Mouse (Mus musculus) neural tube, embryonic 11.5 days (tissue): ENCODE measurements at regions not wholly inside any gene's neighbourhood (a gene's known extent, or its start where the extent isn't known, plus 50 kb on each side); places are given as distances from the start of the nearest gene placed in this dataset.
"Not testable (repeated sequence)": the region's sequence is repeated elsewhere in the genome, so short reads cannot be mapped to it uniquely, and the experiment has no call there.

ENCODE experiments used
- ATAC-seq: fragments of 200-750 bp; cut with Nextera tagmentation; 2 replicates; pipeline ENCODE4 v1.8.0; 2017; ENCODE audit warnings: moderate number of reproducible peaks, mild to moderate bottlenecking, moderate TSS enrichment, moderate library complexity; ENCODE audit not compliant: insufficient read depth, low FRiP score, low TSS enrichment
- DNase-seq: peaks from one replicate; pipeline ENCODE4 v3.0.0-alpha.2; 2015; ENCODE audit warnings: low spot score
- H3K27ac ChIP-seq: fragments of 300-500 bp; sonication (generic); 2 replicates; pipeline ENCODE4 v1.5.1; 2014; ENCODE audit warnings: low read depth, mild to moderate bottlenecking, low read length
- H3K27me3 ChIP-seq: fragments of 300-500 bp; sonication (generic); 2 replicates; pipeline ENCODE4 v1.6.1; 2014; ENCODE audit warnings: mild to moderate bottlenecking, low read length, mixed read lengths; ENCODE audit not compliant: control insufficient read depth, insufficient read depth
- H3K36me3 ChIP-seq: fragments of 300-500 bp; sonication (generic); 2 replicates; pipeline ENCODE4 v1.6.1; 2014; ENCODE audit warnings: mild to moderate bottlenecking, low read length, moderate library complexity, mixed read lengths; ENCODE audit not compliant: control insufficient read depth, insufficient read depth
- H3K4me1 ChIP-seq: fragments of 300-500 bp; sonication (generic); 2 replicates; pipeline ENCODE4 v1.6.1; 2014; ENCODE audit warnings: low read length, mixed read lengths; ENCODE audit not compliant: control insufficient read depth, insufficient read depth
- H3K4me2 ChIP-seq: fragments of 300-500 bp; sonication (generic); 2 replicates; pipeline ENCODE4 v1.6.1; 2014; ENCODE audit warnings: low read depth, mild to moderate bottlenecking, moderate library complexity
- H3K4me3 ChIP-seq: fragments of 300-500 bp; sonication (generic); 2 replicates; pipeline ENCODE4 v1.5.1; 2014; ENCODE audit warnings: low read depth, low read length
- H3K9ac ChIP-seq: fragments of 300-500 bp; sonication (generic); 2 replicates; pipeline ENCODE4 v1.6.1; 2014; ENCODE audit warnings: mild to moderate bottlenecking, low read length
- H3K9me3 ChIP-seq: fragments of 300-500 bp; sonication (generic); 2 replicates; pipeline ENCODE4 v1.6.1; 2016; ENCODE audit warnings: low read length; ENCODE audit not compliant: control insufficient read depth
- WGBS: fragments of 180-500 bp; shearing (Covaris S2); extraction: QIAGEN DNeasy Blood & Tissue Kit; methylation state at CpG from one replicate; pipeline ENCODE4 v1.1.7; 2014; 5-methylcytosine and 5-hydroxymethylcytosine counted together

DNA sequence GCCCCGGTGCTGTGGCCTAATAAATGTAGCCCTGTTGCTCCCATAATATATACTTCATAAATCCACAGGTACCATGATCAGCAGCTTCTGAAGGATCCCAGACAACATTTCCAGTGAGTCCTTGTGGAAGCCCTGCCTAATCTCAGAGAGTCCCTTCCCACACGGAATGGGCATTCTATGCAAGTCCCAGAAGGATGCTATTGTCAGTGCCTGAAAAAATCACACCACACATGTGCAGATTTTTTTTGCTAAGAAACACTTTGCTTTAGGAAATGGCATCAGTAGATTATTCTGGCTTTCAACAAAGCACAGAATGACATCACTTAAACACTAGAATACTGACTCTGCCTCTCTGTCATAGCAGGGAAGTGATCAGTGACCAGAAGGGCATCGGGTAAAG, 456.6 kb upstream of the Cdh5 start:
- no peaks in the 10 kb centered on the region for H3K36me3 ChIP-seq
- H3K9ac ChIP-seq = no peak overlapping the region
- no peaks in the 10 kb centered on the region for H3K27me3 ChIP-seq
- ATAC-seq = no peak
- no peaks in the 10 kb centered on the region for H3K9me3 ChIP-seq
- H3K27ac ChIP-seq = no peak overlapping the region
- no peaks in the 10 kb centered on the region for H3K4me1 ChIP-seq
- H3K4me3 ChIP-seq = no peak overlapping the region
- H3K4me2 ChIP-seq = no peak overlapping the region
- 92% methylated on average over 3 of the region's 3 CpGs for WGBS
- DNase-seq = no peak

DNA sequence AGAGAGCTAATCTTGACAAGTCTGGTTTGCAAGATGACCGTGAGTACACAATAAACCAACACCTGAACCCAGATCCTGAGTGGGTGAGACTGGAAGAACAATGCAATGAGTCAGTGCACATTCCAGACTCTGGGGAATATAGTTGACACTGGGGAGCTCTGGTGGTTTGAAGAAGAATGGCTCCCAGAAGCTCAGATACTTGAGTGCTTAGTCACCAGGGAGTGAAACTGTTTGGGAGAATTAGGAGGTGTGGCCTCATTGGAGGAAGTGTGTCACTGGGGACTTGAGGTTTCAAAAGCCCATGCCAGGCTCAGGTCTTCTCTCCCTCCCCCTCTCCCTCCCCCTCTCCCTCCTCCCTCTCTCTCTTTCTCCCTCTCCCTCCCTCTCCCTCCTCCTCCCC, 436.6 kb upstream of the Cdh5 start:
- Histone ChIP-seq H3K4me2 (no peak overlapping the region), H3K4me1 (no peaks in the 10 kb centered on the region), H3K9ac (no peak overlapping the region), H3K4me3 (no peak overlapping the region), H3K27ac (no peak overlapping the region), H3K27me3 (no peaks in the 10 kb centered on the region), H3K36me3 (no peaks in the 10 kb centered on the region), H3K9me3 (no peaks in the 10 kb centered on the region)
- no peak for ATAC-seq
- no peak for DNase-seq
- 93% methylated on average over 1 of the region's 1 CpGs for WGBS

DNA sequence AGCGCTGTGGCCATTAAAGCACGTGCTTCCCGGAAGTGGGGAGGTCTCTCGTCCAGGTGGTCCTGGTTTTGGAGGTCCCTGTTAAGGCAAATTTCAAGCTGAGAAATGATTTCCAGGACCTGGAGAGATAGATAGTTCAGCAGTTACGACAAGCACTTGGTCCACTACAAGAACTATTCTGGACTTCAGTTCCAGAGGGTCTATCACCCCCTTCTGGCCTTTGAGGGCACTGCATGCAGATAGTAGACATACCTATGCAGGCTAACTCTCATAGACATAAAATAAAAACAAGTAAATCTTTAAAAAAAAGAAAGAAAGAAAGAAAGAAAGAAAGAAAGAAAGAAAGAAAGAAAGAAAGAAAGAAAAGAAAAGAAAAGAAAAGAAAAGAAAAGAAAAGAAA, 415.2 kb upstream of the Cdh5 start:
- H3K27me3 ChIP-seq, DNase-seq, H3K4me3 ChIP-seq, H3K27ac ChIP-seq, H3K4me2 ChIP-seq, H3K9ac ChIP-seq, ATAC-seq, H3K4me1 ChIP-seq, H3K36me3 ChIP-seq, H3K9me3 ChIP-seq: not testable (repeated sequence)
- WGBS = 93% methylated on average over 5 of the region's 5 CpGs

DNA sequence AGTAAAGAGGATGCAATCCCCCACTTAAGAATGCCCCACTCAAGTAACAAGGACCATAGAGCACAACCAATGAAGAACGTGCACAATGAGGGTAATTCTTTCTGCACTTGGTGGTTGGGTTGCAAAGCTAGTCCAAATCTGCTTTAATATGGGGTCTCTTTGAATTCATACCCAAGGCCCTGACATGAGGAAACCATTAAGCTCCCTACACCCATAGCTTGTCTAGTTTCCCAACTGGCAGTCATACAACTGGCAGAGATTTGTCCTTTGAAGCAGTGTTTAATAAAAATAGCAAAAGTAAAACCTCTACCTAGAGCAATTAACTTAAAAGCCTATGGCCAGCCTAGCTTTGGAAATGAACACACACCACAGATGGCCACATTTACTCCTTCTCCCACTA, 411.0 kb upstream of the Cdh5 start:
- no peaks in the 10 kb centered on the region for H3K36me3 ChIP-seq
- H3K9ac ChIP-seq = no peak overlapping the region
- no peak overlapping the region for H3K4me3 ChIP-seq
- H3K4me2 ChIP-seq = no peak overlapping the region
- ATAC-seq (no peak), DNase-seq (no peak)
- no peaks in the 10 kb centered on the region for H3K4me1 ChIP-seq
- 85% methylated on average over 1 of the region's 1 CpGs for WGBS
- no peaks in the 10 kb centered on the region for H3K9me3 ChIP-seq
- H3K27me3 ChIP-seq = no peaks in the 10 kb centered on the region
- no peak overlapping the region for H3K27ac ChIP-seq

DNA sequence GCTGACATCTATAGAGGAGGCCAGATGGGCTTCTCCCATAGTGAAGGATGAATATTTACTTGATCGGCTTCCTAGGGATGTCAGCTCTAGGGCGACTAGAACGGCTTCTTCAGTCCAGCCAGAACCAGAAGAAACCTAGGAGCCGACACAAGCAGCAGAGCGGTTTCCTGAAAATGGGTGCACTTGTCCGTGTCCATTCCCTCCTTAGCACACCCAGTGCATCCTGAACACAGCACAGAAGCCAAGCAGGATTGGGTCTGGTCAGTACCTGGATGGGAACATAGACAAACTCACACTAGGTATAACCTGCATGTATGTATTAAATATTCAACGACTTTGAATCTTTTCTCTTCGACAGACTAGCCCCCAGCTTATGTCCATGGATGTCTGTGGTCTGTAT, 407.9 kb upstream of the Cdh5 start:
- no peak overlapping the region for H3K9ac ChIP-seq
- DNase-seq (no peak), ATAC-seq (no peak)
- no peaks in the 10 kb centered on the region for H3K4me1 ChIP-seq
- H3K9me3 ChIP-seq = no peaks in the 10 kb centered on the region
- WGBS = 95% methylated on average over 8 of the region's 8 CpGs
- H3K4me2 ChIP-seq = no peak overlapping the region
- no peaks in the 10 kb centered on the region for H3K36me3 ChIP-seq
- H3K27ac ChIP-seq = no peak overlapping the region
- H3K4me3 ChIP-seq = no peak overlapping the region
- no peaks in the 10 kb centered on the region for H3K27me3 ChIP-seq

DNA sequence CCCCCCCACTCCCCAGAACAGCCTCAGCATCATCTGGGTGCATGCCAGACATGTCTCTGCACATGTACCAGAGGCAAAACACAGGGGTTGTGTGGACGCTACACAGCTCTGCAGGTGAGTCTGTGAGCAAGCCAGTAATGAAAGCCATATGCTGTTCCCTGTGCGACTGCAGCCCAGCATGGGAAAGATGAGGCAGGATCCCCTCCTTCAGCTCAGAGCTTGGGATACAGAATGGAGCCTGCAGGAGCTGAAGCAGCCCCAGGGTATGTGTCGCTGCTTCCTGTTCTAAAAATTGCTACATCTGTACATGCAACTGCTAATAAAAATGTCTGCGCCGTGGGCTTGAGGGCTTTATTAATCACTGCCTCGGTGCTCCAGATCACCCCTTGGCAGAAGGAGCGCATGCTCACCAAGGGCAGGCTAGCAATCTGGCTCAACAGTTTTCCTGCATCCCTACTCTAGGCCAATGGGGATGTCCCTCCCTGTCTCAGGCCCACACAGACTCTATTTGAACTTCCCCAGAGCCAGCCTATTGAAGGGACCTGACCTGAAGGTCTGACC, 407.0 kb upstream of the Cdh5 start:
- H3K9ac ChIP-seq = no peak overlapping the region
- H3K27me3 ChIP-seq = no peaks in the 10 kb centered on the region
- 69% methylated on average over 7 of the region's 7 CpGs for WGBS
- no peak overlapping the region for H3K27ac ChIP-seq
- DNase-seq (no peak), ATAC-seq (no peak)
- H3K36me3 ChIP-seq = no peaks in the 10 kb centered on the region
- H3K9me3 ChIP-seq = no peaks in the 10 kb centered on the region
- no peak overlapping the region for H3K4me2 ChIP-seq
- H3K4me3 ChIP-seq = no peak overlapping the region
- no peaks in the 10 kb centered on the region for H3K4me1 ChIP-seq

DNA sequence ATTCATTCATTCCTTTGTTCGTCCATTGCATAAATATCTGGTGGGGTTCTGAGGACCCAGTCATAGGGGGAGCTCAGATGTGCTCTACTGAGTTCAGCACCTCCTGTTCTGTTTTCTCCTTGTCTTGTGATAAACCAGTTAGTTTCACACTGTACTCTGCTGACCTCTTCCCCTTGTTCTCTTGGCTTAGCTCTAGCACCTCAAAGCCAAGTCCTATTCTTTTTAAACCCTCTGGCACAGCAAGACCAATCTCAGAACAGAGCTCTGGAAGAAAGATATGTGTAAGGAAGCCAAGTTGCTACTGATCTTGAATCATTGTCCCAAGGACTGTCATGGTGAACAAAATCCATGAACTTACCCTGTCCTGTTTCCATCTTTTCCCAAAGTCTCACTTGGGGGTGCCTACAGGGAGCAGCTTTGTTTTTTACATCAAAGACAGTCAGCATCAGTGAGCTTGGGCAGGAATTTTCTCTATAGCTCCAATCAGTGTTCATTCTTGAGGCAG, 402.4 kb upstream of the Cdh5 start:
- no peak overlapping the region for H3K4me3 ChIP-seq
- H3K27me3 ChIP-seq = no peaks in the 10 kb centered on the region
- 88% methylated on average over 1 of the region's 1 CpGs for WGBS
- H3K4me2 ChIP-seq = no peak overlapping the region
- no peaks in the 10 kb centered on the region for H3K36me3 ChIP-seq
- DNase-seq (no peak), ATAC-seq (no peak)
- H3K9me3 ChIP-seq = no peaks in the 10 kb centered on the region
- H3K4me1 ChIP-seq = no peaks in the 10 kb centered on the region
- no peak overlapping the region for H3K9ac ChIP-seq
- no peak overlapping the region for H3K27ac ChIP-seq

DNA sequence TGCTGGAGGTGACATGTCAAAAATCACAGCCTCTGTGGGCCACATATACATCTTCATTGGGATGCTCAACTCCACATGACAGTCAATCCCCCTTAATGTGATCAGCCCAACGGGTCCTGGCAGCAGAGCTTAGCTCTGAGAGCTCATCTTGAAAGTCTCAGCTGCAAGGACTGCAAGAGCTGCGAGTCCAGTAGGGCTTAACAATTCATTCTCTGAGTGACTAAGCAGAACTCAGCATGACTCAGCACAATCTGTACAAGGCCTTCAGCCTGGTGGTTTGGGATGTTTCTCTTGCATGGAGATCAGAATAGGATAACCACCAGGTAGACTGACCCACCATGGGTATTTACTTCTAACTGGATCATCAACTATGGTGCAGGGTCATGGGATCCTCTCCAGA, 399.2 kb upstream of the Cdh5 start:
- Histone ChIP-seq H3K36me3 (no peaks in the 10 kb centered on the region), H3K4me1 (no peaks in the 10 kb centered on the region), H3K9me3 (no peaks in the 10 kb centered on the region), H3K4me2 (no peak overlapping the region), H3K9ac (no peak overlapping the region), H3K27me3 (no peaks in the 10 kb centered on the region), H3K4me3 (no peak overlapping the region), H3K27ac (no peak overlapping the region)
- WGBS = 84% methylated on average over 2 of the region's 2 CpGs
- no peak for ATAC-seq
- DNase-seq = no peak

DNA sequence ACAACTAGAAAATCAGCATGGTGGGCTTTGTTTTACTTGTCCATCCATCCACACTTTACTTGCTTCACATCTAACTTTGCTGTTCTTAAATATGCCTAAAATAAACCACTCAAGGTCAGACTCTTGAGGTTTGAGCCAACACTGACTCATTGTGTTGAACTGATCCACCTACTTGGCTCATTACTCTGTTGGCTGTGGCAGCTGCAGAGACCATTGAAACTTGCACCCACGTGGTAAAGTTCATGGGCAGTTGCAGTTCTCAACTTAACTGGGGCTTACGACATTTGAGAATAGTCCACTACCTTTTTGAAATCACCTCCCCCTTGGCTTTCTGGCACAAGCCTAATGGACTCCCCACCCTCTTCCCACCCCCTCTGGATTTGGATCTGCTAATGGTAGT, 395.3 kb upstream of the Cdh5 start:
- 80% methylated on average over 2 of the region's 2 CpGs for WGBS

More for the DNA sequence above, 395.3 kb upstream of the Cdh5 start:
- no peaks in the 10 kb centered on the region for H3K27me3 ChIP-seq
- H3K4me3 ChIP-seq = no peak overlapping the region
- no peaks in the 10 kb centered on the region for H3K4me1 ChIP-seq
- H3K9ac ChIP-seq = no peak overlapping the region
- no peaks in the 10 kb centered on the region for H3K36me3 ChIP-seq
- DNase-seq = no peak
- no peak overlapping the region for H3K4me2 ChIP-seq
- no peaks in the 10 kb centered on the region for H3K9me3 ChIP-seq
- no peak for ATAC-seq
- no peak overlapping the region for H3K27ac ChIP-seq
